Mouse (Mus musculus): ENCODE results near the gene Tead3. TPM values are rescaled to one million over a fixed set of nuclear protein-coding genes. Genes with fewer than 3 reads are reported as not detected.

The Tead3 gene
- polyA plus RNA-seq, 1 experiment from 2014 or later, result 18.8 TPM

DNA sequence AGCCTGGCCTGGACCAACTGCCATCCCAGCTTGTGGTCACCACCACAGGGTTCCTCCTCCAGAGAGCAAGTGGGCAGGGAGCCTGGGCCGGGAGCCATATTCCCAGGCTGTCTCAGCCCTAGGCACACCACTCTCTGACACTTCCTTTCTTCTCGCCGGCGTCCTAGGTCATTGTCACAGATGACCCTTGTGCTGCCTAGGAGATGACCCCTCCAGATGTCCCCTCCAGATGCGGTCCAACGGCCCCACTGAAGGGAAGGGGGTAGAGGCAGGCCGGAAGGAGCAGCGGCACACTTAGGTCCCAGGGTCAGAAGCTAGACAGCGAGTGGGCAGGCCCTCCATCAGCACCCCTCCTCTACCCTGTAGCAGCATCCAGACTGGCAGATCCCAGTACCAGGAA, 50.3 kb downstream of the Tead3 start:
- peaks cover 9% of the 10 kb centered on the region; the same call in 1 of the 2 replicates for H3K4me1 ChIP-seq
- no peak overlapping the region for H3K4me3 ChIP-seq (replicated peaks)
- H3K27me3 ChIP-seq, result no peaks in the 10 kb centered on the region
- ATAC-seq (ENCODE audit: insufficient number of reproducible peaks, low FRiP score, low TSS enrichment, low read depth), result peak; percentile 25; the same call in 1 of the 2 replicates
- WGBS, result 49% methylated on average over 9 of the region's 9 CpGs
- no peak overlapping the region for H3K27ac ChIP-seq (replicated peaks)
- H3K9ac ChIP-seq, result no peak overlapping the region
- H3K36me3 ChIP-seq, result peaks cover 30% of the 10 kb centered on the region
- no peak overlapping the region for H3K4me2 ChIP-seq (replicated peaks)
- H3K9me3 ChIP-seq (replicated peaks), result no peaks in the 10 kb centered on the region

DNA sequence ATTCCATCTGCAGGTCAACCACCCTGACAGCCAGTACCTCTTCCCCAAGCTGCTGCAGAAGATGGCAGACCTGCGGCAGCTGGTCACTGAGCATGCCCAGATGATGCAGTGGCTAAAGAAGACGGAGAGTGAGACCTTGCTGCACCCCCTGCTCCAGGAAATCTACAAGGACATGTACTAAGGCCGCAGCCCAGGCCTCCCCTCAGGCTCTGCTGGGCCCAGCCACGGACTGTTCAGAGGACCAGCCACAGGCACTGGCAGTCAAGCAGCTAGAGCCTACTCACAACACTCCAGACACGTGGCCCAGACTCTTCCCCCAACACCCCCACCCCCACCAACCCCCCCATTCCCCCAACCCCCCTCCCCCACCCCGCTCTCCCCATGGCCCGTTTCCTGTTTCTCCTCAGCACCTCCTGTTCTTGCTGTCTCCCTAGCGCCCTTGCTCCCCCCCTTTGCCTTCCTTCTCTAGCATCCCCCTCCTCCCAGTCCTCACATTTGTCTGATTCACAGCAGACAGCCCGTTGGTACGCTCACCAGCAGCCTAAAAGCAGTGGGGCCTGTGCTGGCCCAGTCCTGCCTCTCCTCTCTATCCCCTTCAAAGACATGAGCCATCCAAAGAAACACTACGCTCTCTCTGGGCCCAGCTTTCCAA, 50.8 kb downstream of the Tead3 start:
- H3K9ac ChIP-seq, result no peak overlapping the region
- 42% methylated on average over 11 of the region's 11 CpGs for WGBS

DNA sequence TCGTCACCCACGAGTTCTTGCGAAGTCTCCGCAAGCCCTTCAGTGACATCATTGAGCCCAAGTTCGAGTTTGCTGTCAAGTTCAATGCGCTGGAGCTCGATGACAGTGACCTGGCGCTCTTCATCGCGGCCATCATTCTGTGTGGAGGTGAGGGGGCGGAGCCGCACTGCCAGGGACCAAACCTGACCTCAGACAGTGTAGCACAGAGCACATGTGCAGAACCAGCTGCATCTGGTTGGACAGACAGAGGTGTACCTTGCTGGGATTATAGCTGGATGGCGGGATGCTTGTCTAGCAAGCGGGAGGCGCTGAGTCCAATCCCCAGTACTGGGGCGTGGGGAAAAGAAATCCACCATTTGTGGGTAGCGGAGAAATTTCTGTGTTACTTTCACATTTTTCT, 51.7 kb downstream of the Tead3 start:
- WGBS, result 94% methylated on average over 17 of the region's 17 CpGs
- no peak overlapping the region for H3K27ac ChIP-seq (replicated peaks)
- no peak for ATAC-seq (ENCODE audit: insufficient number of reproducible peaks, low FRiP score, low TSS enrichment, low read depth)
- H3K4me1 ChIP-seq, result peaks cover 23% of the 10 kb centered on the region; the same call in 1 of the 2 replicates
- no peak overlapping the region for H3K4me2 ChIP-seq (replicated peaks)
- H3K27me3 ChIP-seq, result no peaks in the 10 kb centered on the region
- peaks cover 30% of the 10 kb centered on the region for H3K36me3 ChIP-seq
- no peaks in the 10 kb centered on the region for H3K9me3 ChIP-seq (replicated peaks)
- no peak overlapping the region for H3K4me3 ChIP-seq (replicated peaks)
- H3K9ac ChIP-seq, result no peak overlapping the region

More for the DNA sequence above, 50.8 kb downstream of the Tead3 start:
- Histone ChIP-seq H3K4me2 (replicated peaks) (no peak overlapping the region), H3K4me1 (peaks cover 14% of the 10 kb centered on the region; the same call in 1 of the 2 replicates), H3K27me3 (no peaks in the 10 kb centered on the region), H3K36me3 (peaks cover 30% of the 10 kb centered on the region), H3K4me3 (replicated peaks) (no peak overlapping the region), H3K9me3 (replicated peaks) (no peaks in the 10 kb centered on the region), H3K27ac (replicated peaks) (no peak overlapping the region)
- no peak for ATAC-seq (ENCODE audit: insufficient number of reproducible peaks, low FRiP score, low TSS enrichment, low read depth)

DNA sequence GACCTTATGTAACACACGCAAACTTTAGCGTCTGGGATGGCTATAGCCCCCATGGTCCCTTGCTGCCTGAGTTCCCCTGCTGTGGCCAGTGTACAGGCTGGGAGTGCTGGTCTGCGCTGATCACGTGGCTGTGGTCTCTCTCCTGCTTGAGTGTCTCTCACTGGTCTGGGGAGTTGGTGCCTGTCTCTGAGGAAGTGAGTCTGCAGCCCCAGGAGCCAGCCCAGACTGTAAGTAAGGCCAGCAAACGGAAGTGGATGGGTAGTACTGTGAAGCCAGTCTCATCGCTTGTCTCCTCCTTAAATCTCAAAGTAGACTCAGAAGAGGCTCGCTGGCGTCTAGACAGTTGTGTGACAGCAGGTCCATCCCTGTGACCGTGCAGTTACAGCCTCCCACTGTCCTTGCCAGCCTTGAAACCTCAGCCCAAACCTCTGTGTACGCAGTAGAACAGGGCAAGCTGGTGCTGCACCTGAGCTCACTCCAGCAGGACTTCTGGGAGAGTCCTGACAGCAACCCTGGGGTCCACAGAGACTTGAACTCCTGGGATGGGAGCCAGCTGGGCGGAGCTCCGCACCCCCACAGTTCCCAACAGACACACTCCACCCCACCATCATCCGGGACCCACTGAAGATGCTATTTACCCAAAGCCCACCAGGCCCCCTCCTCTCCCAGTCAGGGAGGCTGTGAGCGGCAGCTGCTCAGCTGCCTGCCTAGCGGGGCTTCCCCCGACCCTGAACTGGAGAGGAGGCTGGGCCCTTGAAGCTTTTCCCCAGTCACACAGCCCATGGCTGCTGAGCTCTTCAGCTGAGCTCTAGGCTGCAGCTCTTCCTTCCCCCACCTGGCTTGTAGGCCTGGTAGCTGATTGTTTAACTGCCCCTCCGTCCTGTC, 55.9 kb downstream of the Tead3 start:
- WGBS, result 66% methylated on average over 17 of the region's 17 CpGs
- 0 out of 2 replicates have a peak overlapping the region, but pooled peaks have one; percentile 34 for H3K27ac ChIP-seq (replicated peaks)
- ATAC-seq (ENCODE audit: insufficient number of reproducible peaks, low FRiP score, low TSS enrichment, low read depth), result peak; percentile 26
- H3K27me3 ChIP-seq, result no peaks in the 10 kb centered on the region
- H3K9ac ChIP-seq, result no peak overlapping the region
- H3K4me2 ChIP-seq (replicated peaks), result no peak overlapping the region
- H3K4me3 ChIP-seq (replicated peaks), result no peak overlapping the region
- peaks cover 33% of the 10 kb centered on the region for H3K36me3 ChIP-seq
- H3K9me3 ChIP-seq (replicated peaks), result no peaks in the 10 kb centered on the region
- H3K4me1 ChIP-seq, result peaks cover 21% of the 10 kb centered on the region; the same call in 1 of the 2 replicates

DNA sequence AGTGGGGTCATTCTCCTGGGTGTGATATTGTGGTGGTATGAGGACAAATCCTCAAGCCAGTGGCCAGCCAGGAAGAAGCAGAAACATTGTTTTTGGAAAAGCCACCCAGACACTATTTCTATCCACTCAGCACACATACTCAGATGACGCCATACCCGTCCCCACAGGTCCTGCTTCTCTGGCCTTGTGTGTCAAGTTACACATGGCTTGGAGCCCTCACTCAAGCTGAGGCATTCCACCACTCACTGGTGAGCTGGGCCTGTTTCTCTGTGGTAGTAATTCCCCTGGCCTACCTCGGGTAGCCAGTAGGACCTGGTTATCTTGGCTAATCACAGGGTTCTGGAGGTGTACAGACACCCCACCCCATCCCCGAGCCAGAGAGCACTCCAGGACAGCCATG, 56.9 kb downstream of the Tead3 start:
- Histone ChIP-seq H3K4me3 (replicated peaks) (no peak overlapping the region), H3K4me2 (replicated peaks) (no peak overlapping the region), H3K27me3 (no peaks in the 10 kb centered on the region), H3K9me3 (replicated peaks) (no peaks in the 10 kb centered on the region), H3K4me1 (peaks cover 17% of the 10 kb centered on the region; the same call in 1 of the 2 replicates), H3K36me3 (peaks cover 24% of the 10 kb centered on the region), H3K9ac (no peak overlapping the region), H3K27ac (replicated peaks) (peak overlapping the region; percentile 28; the same call in 1 of the 2 replicates)
- 45% methylated on average over 4 of the region's 4 CpGs for WGBS
- ATAC-seq (ENCODE audit: insufficient number of reproducible peaks, low FRiP score, low TSS enrichment, low read depth), result peak; percentile 37; the same call in 1 of the 2 replicates

DNA sequence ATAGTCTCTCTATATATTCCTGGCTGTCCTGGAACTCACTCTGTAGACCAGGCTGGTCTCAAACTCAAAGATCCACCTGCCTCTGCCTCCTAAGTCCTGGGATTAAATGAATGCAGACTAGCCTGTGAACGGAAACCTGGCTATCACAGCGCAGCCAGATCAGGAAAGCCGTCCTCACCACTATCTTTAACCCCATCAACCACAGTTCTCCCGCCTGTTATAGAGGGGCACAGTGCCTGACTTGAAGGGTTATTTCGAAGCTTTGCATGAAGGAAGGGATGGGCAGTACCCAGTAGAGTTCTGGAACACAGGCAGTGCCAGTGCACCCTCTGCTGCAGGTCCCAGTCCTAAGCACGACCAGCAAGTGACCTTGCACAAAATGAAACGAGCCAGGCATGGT, 59.3 kb downstream of the Tead3 start:
- Histone ChIP-seq H3K4me3 (replicated peaks) (no peak overlapping the region), H3K9me3 (replicated peaks) (no peaks in the 10 kb centered on the region), H3K27ac (replicated peaks) (no peak overlapping the region), H3K4me1 (peaks cover 18% of the 10 kb centered on the region), H3K4me2 (replicated peaks) (no peak overlapping the region), H3K27me3 (no peaks in the 10 kb centered on the region), H3K9ac (no peak overlapping the region), H3K36me3 (peaks cover 14% of the 10 kb centered on the region; the same call in 1 of the 2 replicates)
- no peak for ATAC-seq (ENCODE audit: insufficient number of reproducible peaks, low FRiP score, low TSS enrichment, low read depth)
- WGBS, result 82% methylated on average over 7 of the region's 7 CpGs

DNA sequence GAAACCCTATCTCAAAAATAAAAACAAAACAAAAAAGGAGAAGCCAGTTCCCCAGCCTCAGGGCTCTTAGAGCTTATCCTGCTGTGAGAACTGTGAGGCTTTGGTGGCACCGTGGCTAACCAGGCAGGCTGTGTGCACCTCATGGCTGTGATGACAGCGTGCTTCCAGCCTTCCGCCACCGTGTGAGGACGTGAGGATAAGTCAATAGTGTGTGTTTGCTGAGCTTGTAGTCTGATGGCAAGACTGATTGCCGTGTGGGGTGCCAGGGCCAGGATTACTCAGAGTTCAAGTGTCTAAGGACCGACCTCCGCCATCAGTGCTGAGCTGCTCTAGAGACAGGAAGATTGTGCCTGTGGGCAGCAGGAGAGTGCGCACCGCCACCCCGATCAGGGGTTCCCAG, 59.9 kb downstream of the Tead3 start:
- Histone ChIP-seq H3K9me3 (replicated peaks) (no peaks in the 10 kb centered on the region), H3K9ac (no peak overlapping the region), H3K4me3 (replicated peaks) (no peak overlapping the region), H3K27ac (replicated peaks) (no peak overlapping the region), H3K27me3 (no peaks in the 10 kb centered on the region), H3K4me1 (peaks cover 25% of the 10 kb centered on the region), H3K36me3 (peaks cover 14% of the 10 kb centered on the region; the same call in 1 of the 2 replicates), H3K4me2 (replicated peaks) (no peak overlapping the region)
- WGBS, result 79% methylated on average over 11 of the region's 11 CpGs
- no peak for ATAC-seq (ENCODE audit: insufficient number of reproducible peaks, low FRiP score, low TSS enrichment, low read depth)

DNA sequence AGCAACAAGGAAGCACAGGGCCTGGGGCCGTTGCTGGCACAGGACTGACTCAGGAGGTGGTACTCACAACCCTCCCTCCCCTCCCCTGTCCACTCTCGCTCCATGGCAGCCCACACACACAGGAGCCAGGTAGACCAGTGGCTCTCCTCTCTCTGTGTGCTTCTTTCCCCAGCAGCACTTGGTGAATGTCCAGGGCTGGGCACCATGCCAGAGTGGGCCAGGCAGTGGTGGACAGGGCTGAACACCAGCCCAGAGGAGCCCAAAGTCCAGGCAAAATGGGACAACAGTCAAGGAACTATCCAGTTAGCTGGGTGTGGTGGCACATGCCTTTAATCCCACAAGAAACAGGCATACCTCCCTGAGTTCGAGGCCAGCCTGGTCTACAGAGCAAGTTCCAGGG, 60.4 kb downstream of the Tead3 start:
- H3K9me3 ChIP-seq (replicated peaks), result no peaks in the 10 kb centered on the region
- peaks cover 14% of the 10 kb centered on the region; the same call in 1 of the 2 replicates for H3K36me3 ChIP-seq
- no peaks in the 10 kb centered on the region for H3K27me3 ChIP-seq
- ATAC-seq (ENCODE audit: insufficient number of reproducible peaks, low FRiP score, low TSS enrichment, low read depth), result no peak
- WGBS, result 77% methylated on average over 3 of the region's 3 CpGs
- H3K9ac ChIP-seq, result no peak overlapping the region
- H3K4me1 ChIP-seq, result peaks cover 24% of the 10 kb centered on the region
- H3K27ac ChIP-seq (replicated peaks), result no peak overlapping the region
- H3K4me3 ChIP-seq (replicated peaks), result no peak overlapping the region
- no peak overlapping the region for H3K4me2 ChIP-seq (replicated peaks)

DNA sequence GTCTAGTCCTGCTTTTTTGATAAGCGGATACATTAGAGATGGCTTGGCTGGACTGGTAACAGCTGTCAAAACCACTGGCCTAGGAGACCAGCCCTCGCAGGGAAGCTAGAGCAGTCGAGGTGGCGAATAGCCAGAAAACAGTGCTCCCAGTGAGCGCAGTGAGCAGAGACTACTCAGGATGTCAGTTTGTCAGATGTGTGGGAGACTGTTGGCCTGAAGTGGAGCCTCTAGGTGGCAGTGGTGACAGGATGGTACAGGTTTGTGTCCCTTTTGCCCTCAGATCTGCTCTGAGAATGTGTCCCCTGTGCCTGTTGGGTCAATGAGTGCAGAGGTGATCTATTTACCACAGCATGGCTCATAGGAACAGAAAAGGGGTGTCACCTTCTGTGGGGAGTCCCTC, 62.6 kb downstream of the Tead3 start:
- H3K4me2 ChIP-seq (replicated peaks), result no peak overlapping the region
- no peak overlapping the region for H3K27ac ChIP-seq (replicated peaks)
- H3K9me3 ChIP-seq (replicated peaks), result no peaks in the 10 kb centered on the region
- H3K27me3 ChIP-seq, result no peaks in the 10 kb centered on the region
- peaks cover 10% of the 10 kb centered on the region; the same call in 1 of the 2 replicates for H3K4me1 ChIP-seq
- 62% methylated on average over 5 of the region's 5 CpGs for WGBS
- H3K36me3 ChIP-seq, result peaks cover 14% of the 10 kb centered on the region; the same call in 1 of the 2 replicates
- no peak overlapping the region for H3K4me3 ChIP-seq (replicated peaks)
- no peak for ATAC-seq (ENCODE audit: insufficient number of reproducible peaks, low FRiP score, low TSS enrichment, low read depth)
- H3K9ac ChIP-seq, result no peak overlapping the region

DNA sequence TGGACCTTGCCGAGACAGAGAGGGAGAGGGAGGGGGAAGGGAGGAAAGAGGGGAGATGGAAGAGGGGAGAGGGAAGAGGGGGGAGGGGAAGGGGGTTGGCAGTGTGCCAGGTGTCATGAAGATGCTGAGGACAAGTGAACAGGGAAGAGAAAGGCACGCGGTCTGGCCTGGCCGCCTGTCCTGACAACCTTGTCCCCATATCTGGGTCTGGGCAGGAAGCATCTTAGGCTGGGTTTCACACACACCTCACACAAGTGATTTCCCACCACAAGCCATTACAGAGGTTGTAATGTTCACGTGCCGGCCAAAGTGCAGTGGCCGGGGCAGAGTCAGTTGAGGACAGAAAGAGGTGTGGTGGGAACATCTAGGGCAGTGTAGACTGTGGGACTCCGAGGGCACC, 63.0 kb downstream of the Tead3 start:
- Histone ChIP-seq H3K27ac (replicated peaks) (no peak overlapping the region), H3K9ac (no peak overlapping the region), H3K4me2 (replicated peaks) (no peak overlapping the region), H3K4me1 (peaks cover 10% of the 10 kb centered on the region; the same call in 1 of the 2 replicates), H3K4me3 (replicated peaks) (no peak overlapping the region), H3K9me3 (replicated peaks) (no peaks in the 10 kb centered on the region), H3K27me3 (no peaks in the 10 kb centered on the region), H3K36me3 (peaks cover 14% of the 10 kb centered on the region; the same call in 1 of the 2 replicates)
- no peak for ATAC-seq (ENCODE audit: insufficient number of reproducible peaks, low FRiP score, low TSS enrichment, low read depth)
- WGBS, result 64% methylated on average over 8 of the region's 8 CpGs

DNA sequence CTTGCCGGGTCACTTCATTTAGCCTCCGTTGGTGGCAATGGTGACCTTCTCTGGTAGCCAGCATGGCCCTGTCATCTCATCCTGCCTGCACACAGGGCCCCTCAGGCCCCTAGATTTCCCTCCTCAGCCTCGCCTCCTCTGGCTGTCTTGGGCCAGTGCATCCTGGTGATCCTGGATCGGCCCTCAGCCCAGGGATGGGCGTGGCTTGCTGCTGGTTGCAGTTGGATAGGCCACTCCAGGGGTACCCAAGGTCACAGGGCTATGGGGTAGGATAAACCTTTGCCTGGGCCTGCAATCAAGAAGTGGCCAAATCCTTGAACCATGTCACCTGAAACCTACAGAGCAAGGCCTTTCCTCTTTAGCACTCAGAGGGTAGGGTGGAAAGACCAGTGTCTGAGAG, 63.7 kb downstream of the Tead3 start:
- ATAC-seq (ENCODE audit: insufficient number of reproducible peaks, low FRiP score, low TSS enrichment, low read depth), result 0 out of 2 replicates have a peak, but pooled peaks have one; percentile 26
- no peak overlapping the region for H3K4me2 ChIP-seq (replicated peaks)

More for the DNA sequence above, 63.7 kb downstream of the Tead3 start:
- H3K4me1 ChIP-seq, result peaks cover 10% of the 10 kb centered on the region; the same call in 1 of the 2 replicates
- 54% methylated on average over 5 of the region's 5 CpGs for WGBS
- no peaks in the 10 kb centered on the region for H3K27me3 ChIP-seq
- H3K9me3 ChIP-seq (replicated peaks), result no peaks in the 10 kb centered on the region
- H3K4me3 ChIP-seq (replicated peaks), result no peak overlapping the region
- H3K9ac ChIP-seq, result no peak overlapping the region
- no peak overlapping the region for H3K27ac ChIP-seq (replicated peaks)
- H3K36me3 ChIP-seq, result 0 out of 2 replicates have a peak, but pooled peaks cover 11% of the 10 kb centered on the region
